Mouse (Mus musculus) ES-Bruce4 (cell line): ENCODE measurements around the gene Abhd8.

Experiments
- CTCF ChIP-seq: IDR thresholded peaks from one replicate; pipeline ENCODE4 v1.8.1; 2011; ENCODE audit warnings: low read depth, low read length
- EP300 ChIP-seq: IDR thresholded peaks from 2 replicates; pipeline ENCODE4 v1.6.1; 2011; ENCODE audit warnings: low read depth, low read length; ENCODE audit not compliant: insufficient read depth

GRCm38 (mm10) chr8:71505326-71505725 is 41.9 kb upstream of the Abhd8 start:
- TF ChIP-seq EP300 (no peak), CTCF (no peak)
